Mouse (Mus musculus) forebrain, postnatal 0 days (tissue): ENCODE results near the gene Pnkd. TPM values are rescaled to one million over a fixed set of nuclear protein-coding genes. Genes with fewer than 3 reads are reported as not detected.
A peak's percentile ranks its signal among the peaks of the same experiment; 100 is the strongest.
"Not testable (repeated sequence)": the region's sequence is repeated elsewhere in the genome, so short reads cannot be mapped to it uniquely, and the experiment has no call there.

Source experiments
- ATAC-seq: fragments of 200-750 bp; cut with Nextera tagmentation; 2 replicates; pipeline ENCODE4 v1.8.0; 2017; ENCODE audit warnings: mild to moderate bottlenecking, moderate library complexity
- DNase-seq: peaks from one replicate; pipeline ENCODE4 v3.0.0-alpha.2; 2015
- H3K27ac ChIP-seq: fragments of 300-500 bp; sonication (generic); 2 replicates; pipeline ENCODE4 v1.5.1; 2014; ENCODE audit warnings: low read depth, mild to moderate bottlenecking, antibody characterized with exemption, low read length, moderate library complexity, mixed read lengths
- H3K27me3 ChIP-seq: fragments of 300-500 bp; sonication (generic); 2 replicates; pipeline ENCODE4 v1.6.1; 2014; ENCODE audit warnings: mild to moderate bottlenecking, low read length, mixed read lengths; ENCODE audit not compliant: insufficient read depth
- H3K36me3 ChIP-seq: fragments of 300-500 bp; sonication (generic); 2 replicates; pipeline ENCODE4 v1.6.1; 2014; ENCODE audit warnings: mild to moderate bottlenecking, moderate library complexity; ENCODE audit not compliant: insufficient read depth
- H3K4me1 ChIP-seq: fragments of 300-500 bp; sonication (generic); 2 replicates; pipeline ENCODE4 v1.6.1; 2014; ENCODE audit warnings: antibody characterized with exemption; ENCODE audit not compliant: insufficient read depth
- H3K4me2 ChIP-seq: fragments of 300-500 bp; sonication (generic); 2 replicates; pipeline ENCODE4 v1.6.1; 2014; ENCODE audit warnings: low read depth, mild to moderate bottlenecking, moderate library complexity
- H3K4me3 ChIP-seq: fragments of 300-500 bp; sonication (generic); 2 replicates; pipeline ENCODE4 v1.5.1; 2014; ENCODE audit warnings: low read depth, low read length, mixed read lengths
- H3K9ac ChIP-seq: fragments of 300-500 bp; sonication (generic); 2 replicates; pipeline ENCODE4 v1.6.1; 2014; ENCODE audit warnings: mild to moderate bottlenecking
- H3K9me3 ChIP-seq: fragments of 300-500 bp; sonication (generic); 2 replicates; pipeline ENCODE4 v1.6.1; 2016; ENCODE audit warnings: low read length
- CTCF ChIP-seq: sonication (generic); IDR thresholded peaks from 2 replicates; pipeline ENCODE4 v1.5.1; 2016; ENCODE audit warnings: antibody characterized with exemption, control low read depth, low read depth
- WGBS: fragments of 180-500 bp; shearing (Covaris S2); extraction: QIAGEN DNeasy Blood & Tissue Kit; methylation state at CpG from one replicate; pipeline ENCODE4 v1.1.7; 2014; 5-methylcytosine and 5-hydroxymethylcytosine counted together
- polyA plus RNA-seq: library from polyadenylated mRNA; unstranded; fragments of >200 nt; fragmentation: Nextera tagmentation; extraction: Ambion mirVana; gene quantifications from 2 replicates; pipeline ENCODE4 v1.2.1, GENCODE M21; 2015
- total RNA-seq: library from RNA; depleted of rRNA; stranded (reverse); fragments of >200 nt; gene quantifications from 2 replicates; pipeline ENCODE4 v1.2.3, GENCODE M21; 2014

Gene Pnkd
- total and polyA plus RNA-seq, 2 experiments from 2014 or later, result 64.5 to 112 TPM

- not testable (repeated sequence) for H3K36me3 ChIP-seq, H3K9me3 ChIP-seq, H3K27me3 ChIP-seq, H3K4me1 ChIP-seq, H3K27ac ChIP-seq, DNase-seq, H3K4me2 ChIP-seq, H3K9ac ChIP-seq, H3K4me3 ChIP-seq, ATAC-seq
- 0 out of 2 replicates have a peak, but pooled peaks have one; percentile 13 for TF ChIP-seq CTCF
- WGBS, result 73% methylated on average over 2 of the region's 2 CpGs
Observed at GRCm38 (mm10) chr1:74326916-74327315, 42.2 kb downstream of the Pnkd start.

GRCm38 (mm10) chr1:74329899-74330431 is 45.2 kb downstream of the Pnkd start:
- H3K4me1 ChIP-seq, result peaks cover 14% of the 10 kb centered on the region; the same call in 1 of the 2 replicates
- 0 out of 2 replicates have a peak overlapping the region, but pooled peaks have one; percentile 36 for H3K27ac ChIP-seq
- DNase-seq (peak; percentile 34), ATAC-seq (no peak)
- WGBS, result 63% methylated on average over 7 of the region's 7 CpGs
- TF ChIP-seq CTCF, result no peak
- H3K36me3 ChIP-seq, result no peaks in the 10 kb centered on the region
- H3K4me3 ChIP-seq, result no peak overlapping the region
- H3K9me3 ChIP-seq, result no peaks in the 10 kb centered on the region
- H3K4me2 ChIP-seq, result no peak overlapping the region
- H3K9ac ChIP-seq, result no peak overlapping the region
- no peaks in the 10 kb centered on the region for H3K27me3 ChIP-seq

- ATAC-seq (no peak), DNase-seq (no peak)
- Histone ChIP-seq H3K27me3 (no peaks in the 10 kb centered on the region), H3K9ac (no peak overlapping the region), H3K36me3 (no peaks in the 10 kb centered on the region), H3K9me3 (no peaks in the 10 kb centered on the region), H3K4me3 (no peak overlapping the region), H3K27ac (peak overlapping the region; percentile 79; the same call in 1 of the 2 replicates), H3K4me2 (no peak overlapping the region), H3K4me1 (peaks cover 14% of the 10 kb centered on the region; the same call in 1 of the 2 replicates)
- no peak for TF ChIP-seq CTCF
- WGBS, result 80% methylated on average over 4 of the region's 4 CpGs
Observed at GRCm38 (mm10) chr1:74331046-74331681, 46.4 kb downstream of the Pnkd start.

- Histone ChIP-seq H3K36me3 (no peaks in the 10 kb centered on the region), H3K4me2 (peak overlapping the region; percentile 85), H3K9me3 (no peaks in the 10 kb centered on the region), H3K4me3 (peak overlapping the region; percentile 49), H3K4me1 (peaks cover 14% of the 10 kb centered on the region; the same call in 1 of the 2 replicates), H3K9ac (peak overlapping the region; percentile 62), H3K27me3 (no peaks in the 10 kb centered on the region), H3K27ac (peak overlapping the region; percentile 79)
- DNase-seq, result peak; percentile 99
- 2% methylated on average over 33 of the region's 36 CpGs for WGBS
- ATAC-seq, result peak; percentile 93
- peak; percentile 69 for TF ChIP-seq CTCF
Observed at GRCm38 (mm10) chr1:74332241-74332763, 47.6 kb downstream of the Pnkd start.

- WGBS, result 5% methylated on average over 9 of the region's 9 CpGs
- Histone ChIP-seq H3K27me3 (no peaks in the 10 kb centered on the region), H3K9ac (peak overlapping the region; percentile 62), H3K4me1 (peaks cover 14% of the 10 kb centered on the region; the same call in 1 of the 2 replicates), H3K9me3 (no peaks in the 10 kb centered on the region), H3K27ac (peak overlapping the region; percentile 79), H3K4me3 (peak overlapping the region; percentile 49), H3K36me3 (no peaks in the 10 kb centered on the region), H3K4me2 (peak overlapping the region; percentile 85)
- no peak for TF ChIP-seq CTCF
- no peak for DNase-seq
- no peak for ATAC-seq
Observed at GRCm38 (mm10) chr1:74332930-74333329, 48.2 kb downstream of the Pnkd start.

GRCm38 (mm10) chr1:74334607-74335006 is 49.9 kb downstream of the Pnkd start:
- H3K9ac ChIP-seq, result no peak overlapping the region
- H3K4me3 ChIP-seq, result no peak overlapping the region
- 83% methylated on average over 3 of the region's 3 CpGs for WGBS
- H3K9me3 ChIP-seq, result no peaks in the 10 kb centered on the region
- H3K36me3 ChIP-seq, result no peaks in the 10 kb centered on the region
- DNase-seq (no peak), ATAC-seq (no peak)
- TF ChIP-seq CTCF, result no peak
- no peak overlapping the region for H3K27ac ChIP-seq
- H3K4me1 ChIP-seq, result peaks cover 14% of the 10 kb centered on the region; the same call in 1 of the 2 replicates
- H3K4me2 ChIP-seq, result 0 out of 2 replicates have a peak overlapping the region, but pooled peaks have one; percentile 1
- H3K27me3 ChIP-seq, result no peaks in the 10 kb centered on the region

GRCm38 (mm10) chr1:74335033-74335432 is 50.3 kb downstream of the Pnkd start:
- no peak overlapping the region for H3K27ac ChIP-seq
- TF ChIP-seq CTCF, result no peak
- H3K4me2 ChIP-seq, result no peak overlapping the region
- H3K27me3 ChIP-seq, result no peaks in the 10 kb centered on the region
- peaks cover 14% of the 10 kb centered on the region; the same call in 1 of the 2 replicates for H3K4me1 ChIP-seq
- no peak overlapping the region for H3K9ac ChIP-seq
- WGBS, result 69% methylated on average over 4 of the region's 4 CpGs
- H3K9me3 ChIP-seq, result no peaks in the 10 kb centered on the region
- H3K4me3 ChIP-seq, result no peak overlapping the region
- ATAC-seq (no peak), DNase-seq (no peak)
- no peaks in the 10 kb centered on the region for H3K36me3 ChIP-seq
